Mouse (Mus musculus): ENCODE measurements around the gene 1700025G04Rik. TPM values are rescaled to one million over a fixed set of nuclear protein-coding genes. Genes with fewer than 3 reads are reported as not detected.

Gene 1700025G04Rik
- polyA plus RNA-seq, 2 experiments, result 1.2 to 2.1 TPM

DNA sequence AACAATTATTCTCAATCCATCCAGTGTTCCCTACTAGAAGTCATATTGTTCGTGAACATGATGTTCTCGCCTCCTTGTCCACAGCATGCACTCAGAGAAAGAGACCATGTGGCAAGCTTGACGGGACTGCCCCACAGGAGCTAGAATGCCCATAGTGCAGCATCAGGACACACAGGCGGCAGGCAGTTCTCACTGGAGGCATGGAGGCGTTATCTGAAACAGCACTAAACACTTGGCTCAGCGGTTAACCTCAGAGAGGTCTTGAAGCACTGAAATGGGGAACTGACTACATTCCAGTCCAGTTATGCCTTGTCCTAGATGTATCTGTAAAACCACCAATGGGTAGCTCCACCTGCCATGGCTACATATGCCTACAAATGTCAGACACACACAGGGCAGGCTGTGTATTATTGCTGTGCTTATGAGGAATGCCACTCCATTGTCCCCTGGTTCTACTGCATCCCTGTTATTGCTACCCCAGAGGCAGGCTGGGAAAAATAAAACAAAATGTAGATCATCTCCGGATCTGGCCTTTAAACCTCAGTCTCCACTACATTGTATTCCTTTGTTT lies 74.3 kb downstream of the 1700025G04Rik start:
- peak; percentile 22 to 37 (median 28) for DNase-seq (ENCODE audit: low read depth in 3 of 3, low spot score in 3 of 3)
- H3K36me3 ChIP-seq (replicated peaks; ENCODE audit: control insufficient read depth, insufficient read depth, low read depth), result no peaks in the 10 kb centered on the region
- H3K9me3 ChIP-seq (ENCODE audit: control insufficient read depth, low read length), result no peaks in the 10 kb centered on the region
- no peak overlapping the region for H3K4me3 ChIP-seq (ENCODE audit: insufficient read depth in 1 of 2, low read depth in 2 of 2, low read length in 2 of 2)
- ATAC-seq (ENCODE audit: insufficient read depth), result peak; percentile 71
- H3K27me3 ChIP-seq (ENCODE audit: control insufficient read depth, insufficient read depth, low read length), result no peaks in the 10 kb centered on the region
- no peak overlapping the region for H3K9ac ChIP-seq (replicated peaks)
- peaks cover 0 to 16% of the 10 kb centered on the region in 2 experiments; a peak in 2 of 4 replicates for H3K4me1 ChIP-seq (replicated peaks; ENCODE audit: control insufficient read depth in 2 of 2, insufficient read depth in 2 of 2, low read length in 1 of 2)
- no peak overlapping the region for H3K4me2 ChIP-seq (ENCODE audit: low read depth)
- peak; percentile 56 for TF ChIP-seq EP300 (IDR thresholded peaks at IDR 0.05; ENCODE audit: low read depth)
- no peak for TF ChIP-seq CTCF (IDR thresholded peaks at IDR 0.05; ENCODE audit: low read depth)
- 9% methylated on average over 7 of the region's 7 CpGs for whole genome bisulfite sequencing (ENCODE audit: insufficient replicate concordance)
- H3K27ac ChIP-seq, result no peak overlapping the region

DNA sequence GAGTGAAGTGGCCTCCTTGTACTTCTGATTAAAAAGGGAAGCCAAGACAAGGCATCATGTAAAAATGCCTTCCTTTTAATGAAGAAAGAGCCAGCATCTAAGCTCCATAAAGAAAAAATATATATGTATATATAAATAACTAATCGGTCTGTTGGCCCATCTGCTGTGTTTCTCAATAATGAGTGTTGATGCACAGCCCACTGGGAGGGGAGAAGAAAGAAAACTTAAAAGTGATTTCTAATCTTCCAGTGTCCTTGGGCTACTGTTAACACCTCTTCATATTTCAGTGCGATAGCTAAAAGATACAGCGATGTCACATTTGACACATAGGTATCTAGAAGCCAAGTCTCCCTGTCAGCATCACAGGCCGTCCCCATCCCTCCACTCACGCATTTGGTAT lies 78.2 kb downstream of the 1700025G04Rik start:
- Histone ChIP-seq H3K9ac (replicated peaks) (no peak overlapping the region), H3K4me3 (ENCODE audit: insufficient read depth in 1 of 2, low read depth in 2 of 2, low read length in 2 of 2) (no peak overlapping the region), H3K36me3 (replicated peaks; ENCODE audit: control insufficient read depth, insufficient read depth, low read depth) (no peaks in the 10 kb centered on the region), H3K27ac (no peak overlapping the region), H3K9me3 (ENCODE audit: control insufficient read depth, low read length) (no peaks in the 10 kb centered on the region), H3K4me1 (replicated peaks; ENCODE audit: control insufficient read depth in 2 of 2, insufficient read depth in 2 of 2, low read length in 1 of 2) (peaks cover 0 to 13% of the 10 kb centered on the region in 2 experiments; a peak in 2 of 4 replicates), H3K4me2 (ENCODE audit: low read depth) (no peak overlapping the region), H3K27me3 (ENCODE audit: control insufficient read depth, insufficient read depth, low read length) (no peaks in the 10 kb centered on the region)
- ATAC-seq (ENCODE audit: insufficient read depth) (no peak), DNase-seq (ENCODE audit: low read depth in 3 of 3, low spot score in 3 of 3) (no peak)
- 76% methylated on average over 5 of the region's 5 CpGs for WGBS (ENCODE audit: insufficient replicate concordance)
- no peak for TF ChIP-seq CTCF (IDR thresholded peaks at IDR 0.05; ENCODE audit: low read depth)
- TF ChIP-seq EP300 (IDR thresholded peaks at IDR 0.05; ENCODE audit: low read depth), result no peak

DNA sequence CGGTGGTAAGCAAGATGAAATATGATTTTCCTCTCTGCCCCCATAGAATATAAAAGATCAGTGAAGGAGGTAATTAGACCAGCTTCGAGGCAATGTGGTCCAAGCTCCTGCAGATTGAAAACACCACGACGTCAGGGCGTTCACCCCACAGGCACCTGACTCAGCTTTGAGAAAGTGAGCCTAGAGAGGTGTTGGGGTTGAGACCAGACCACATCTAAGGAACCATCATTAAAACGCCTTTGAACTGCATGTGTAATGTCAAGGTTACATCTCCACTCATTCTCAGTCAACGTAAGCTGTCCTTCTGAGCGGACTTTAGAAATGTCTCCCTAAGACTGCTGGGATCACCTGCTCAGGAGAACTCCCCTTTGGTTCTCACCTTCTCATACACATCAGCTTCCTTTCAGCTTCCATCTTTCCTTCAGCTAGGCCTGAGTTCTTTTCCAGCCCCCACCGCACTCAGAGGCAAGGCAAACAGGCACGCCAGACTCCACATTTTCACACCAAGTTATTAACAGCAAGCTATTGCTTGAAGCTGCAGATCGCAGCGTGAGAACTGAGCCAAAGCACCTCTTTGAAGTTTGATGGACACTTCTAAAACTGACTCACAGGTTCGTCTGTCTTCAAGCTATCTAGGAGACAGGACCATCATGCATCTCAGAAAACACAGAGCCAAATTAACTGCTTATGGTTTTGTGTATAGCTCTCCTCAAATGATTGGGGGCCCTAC lies 79.5 kb downstream of the 1700025G04Rik start:
- Histone ChIP-seq H3K4me2 (ENCODE audit: low read depth) (no peak overlapping the region), H3K4me1 (replicated peaks; ENCODE audit: control insufficient read depth in 2 of 2, insufficient read depth in 2 of 2, low read length in 1 of 2) (peaks cover 0 to 3% of the 10 kb centered on the region in 2 experiments; a peak in 2 of 4 replicates), H3K9me3 (ENCODE audit: control insufficient read depth, low read length) (no peaks in the 10 kb centered on the region), H3K9ac (replicated peaks) (no peak overlapping the region), H3K27ac (no peak overlapping the region), H3K4me3 (ENCODE audit: insufficient read depth in 1 of 2, low read depth in 2 of 2, low read length in 2 of 2) (no peak overlapping the region), H3K36me3 (replicated peaks; ENCODE audit: control insufficient read depth, insufficient read depth, low read depth) (no peaks in the 10 kb centered on the region), H3K27me3 (ENCODE audit: control insufficient read depth, insufficient read depth, low read length) (no peaks in the 10 kb centered on the region)
- DNase-seq (ENCODE audit: low read depth in 3 of 3, low spot score in 3 of 3) (no peak), ATAC-seq (ENCODE audit: insufficient read depth) (no peak)
- TF ChIP-seq EP300 (IDR thresholded peaks at IDR 0.05; ENCODE audit: low read depth) (no peak), CTCF (IDR thresholded peaks at IDR 0.05; ENCODE audit: low read depth) (no peak)
- WGBS (ENCODE audit: insufficient replicate concordance), result 63% methylated on average over 13 of the region's 13 CpGs

DNA sequence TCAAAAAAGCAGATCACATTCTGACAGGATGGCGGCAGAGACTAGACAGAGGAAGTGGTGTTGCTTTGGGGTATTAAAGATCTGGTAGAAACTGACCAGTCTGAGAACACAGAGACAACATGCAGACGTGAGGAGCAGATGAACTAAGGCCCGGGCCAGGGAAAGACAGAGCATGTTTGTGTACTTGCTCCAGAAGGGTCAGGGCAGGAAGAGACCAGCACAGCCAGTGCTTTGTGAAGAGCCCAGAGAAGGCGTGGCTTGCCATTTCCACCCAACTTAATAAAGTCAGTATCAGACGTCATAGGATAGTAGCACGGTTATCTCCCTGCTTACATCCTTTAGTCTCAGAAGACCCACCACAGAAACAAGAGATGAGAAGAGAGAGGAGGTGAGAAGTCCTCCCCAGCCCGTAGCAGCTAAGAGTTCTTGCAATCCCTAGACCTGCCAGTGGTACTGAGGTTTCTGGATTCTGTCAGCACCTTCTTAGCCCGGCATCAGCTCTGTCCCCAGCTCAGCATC lies 81.4 kb downstream of the 1700025G04Rik start:
- Histone ChIP-seq H3K27me3 (ENCODE audit: control insufficient read depth, insufficient read depth, low read length) (no peaks in the 10 kb centered on the region), H3K9me3 (ENCODE audit: control insufficient read depth, low read length) (no peaks in the 10 kb centered on the region), H3K27ac (no peak overlapping the region), H3K4me2 (ENCODE audit: low read depth) (no peak overlapping the region), H3K36me3 (replicated peaks; ENCODE audit: control insufficient read depth, insufficient read depth, low read depth) (no peaks in the 10 kb centered on the region), H3K4me3 (ENCODE audit: insufficient read depth in 1 of 2, low read depth in 2 of 2, low read length in 2 of 2) (no peak overlapping the region), H3K4me1 (replicated peaks; ENCODE audit: control insufficient read depth in 2 of 2, insufficient read depth in 2 of 2, low read length in 1 of 2) (no peaks in the 10 kb centered on the region; a peak in 1 of 4 replicates), H3K9ac (replicated peaks) (no peak overlapping the region)
- DNase-seq (ENCODE audit: low read depth in 3 of 3, low spot score in 3 of 3) (no peak), ATAC-seq (ENCODE audit: insufficient read depth) (no peak)
- no peak for TF ChIP-seq CTCF (IDR thresholded peaks at IDR 0.05; ENCODE audit: low read depth)
- no peak for TF ChIP-seq EP300 (IDR thresholded peaks at IDR 0.05; ENCODE audit: low read depth)
- 27% methylated on average over 8 of the region's 8 CpGs for WGBS (ENCODE audit: insufficient replicate concordance)

DNA sequence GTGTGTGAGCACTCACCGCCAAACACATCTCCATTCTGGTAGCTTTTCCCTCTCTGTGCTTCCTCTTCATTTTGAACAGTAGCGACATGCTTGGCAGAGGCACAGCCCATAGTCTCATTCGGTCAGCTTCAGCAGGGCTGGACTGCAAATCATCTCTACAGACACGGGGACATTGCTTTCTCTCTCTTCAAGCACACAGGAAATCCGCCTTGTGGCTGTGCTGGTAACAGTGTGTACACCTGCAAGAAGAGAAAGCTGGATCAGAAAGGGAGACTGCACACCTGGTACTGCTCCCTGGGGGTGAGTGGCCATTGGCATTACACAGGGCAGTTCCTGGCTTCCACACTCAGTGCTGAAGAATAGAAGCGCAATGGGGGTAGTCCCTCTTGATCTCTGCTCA lies 83.4 kb downstream of the 1700025G04Rik start:
- no peak for ATAC-seq (ENCODE audit: insufficient read depth)
- 71% methylated on average over 6 of the region's 6 CpGs for WGBS (ENCODE audit: insufficient replicate concordance)
- Histone ChIP-seq H3K4me1 (replicated peaks; ENCODE audit: control insufficient read depth in 2 of 2, insufficient read depth in 2 of 2, low read length in 1 of 2) (no peaks in the 10 kb centered on the region; a peak in 1 of 4 replicates), H3K4me2 (ENCODE audit: low read depth) (no peak overlapping the region), H3K9ac (replicated peaks) (no peak overlapping the region), H3K27me3 (ENCODE audit: control insufficient read depth, insufficient read depth, low read length) (no peaks in the 10 kb centered on the region), H3K36me3 (replicated peaks; ENCODE audit: control insufficient read depth, insufficient read depth, low read depth) (no peaks in the 10 kb centered on the region), H3K27ac (no peak overlapping the region), H3K9me3 (ENCODE audit: control insufficient read depth, low read length) (no peaks in the 10 kb centered on the region), H3K4me3 (ENCODE audit: insufficient read depth in 1 of 2, low read depth in 2 of 2, low read length in 2 of 2) (no peak overlapping the region)
- no peak for TF ChIP-seq CTCF (IDR thresholded peaks at IDR 0.05; ENCODE audit: low read depth)
- TF ChIP-seq EP300 (IDR thresholded peaks at IDR 0.05; ENCODE audit: low read depth), result no peak
- DNase-seq (ENCODE audit: low read depth in 3 of 3, low spot score in 3 of 3), result no peak
